Mouse (Mus musculus) intestine, embryonic 14.5 days (tissue): Measurements from ENCODE around the gene Tcp11. TPM values are rescaled to one million over a fixed set of nuclear protein-coding genes. Genes with fewer than 3 reads are reported as not detected.

Source experiments
- ATAC-seq: fragments of 200-750 bp; cut with Nextera tagmentation; replicated peaks from 2 replicates; pipeline ENCODE4 v1.8.0; 2017; ENCODE audit warnings: low read depth, moderate number of reproducible peaks, moderate TSS enrichment, moderate library complexity; ENCODE audit not compliant: low FRiP score, low TSS enrichment
- DNase-seq: peaks from one replicate; pipeline ENCODE4 v3.0.0-alpha.2; 2018; ENCODE audit warnings: low spot score
- H3K27ac ChIP-seq: fragments of 300-500 bp; sonication (generic); 2 replicates; pipeline ENCODE4 v1.5.1; 2014; ENCODE audit warnings: low read depth, mild to moderate bottlenecking, control low read depth
- H3K27me3 ChIP-seq: fragments of 300-500 bp; sonication (generic); replicated peaks from 2 replicates; pipeline ENCODE4 v1.6.1; 2014; ENCODE audit warnings: low read length, control low read depth; ENCODE audit not compliant: control insufficient read depth, insufficient read depth
- H3K36me3 ChIP-seq: fragments of 300-500 bp; sonication (generic); 2 replicates; pipeline ENCODE4 v1.6.1; 2014; ENCODE audit warnings: low read length, control low read depth; ENCODE audit not compliant: control insufficient read depth, insufficient read depth
- H3K4me1 ChIP-seq: fragments of 300-500 bp; sonication (generic); replicated peaks from 2 replicates; pipeline ENCODE4 v1.6.1; 2014; ENCODE audit warnings: low read length, control low read depth, mixed read lengths; ENCODE audit not compliant: control insufficient read depth, insufficient read depth
- H3K4me2 ChIP-seq: fragments of 300-500 bp; sonication (generic); 2 replicates; pipeline ENCODE4 v1.6.1; 2014; ENCODE audit warnings: low read length
- H3K4me3 ChIP-seq: fragments of 300-500 bp; sonication (generic); 2 replicates; pipeline ENCODE4 v1.5.1; 2014; ENCODE audit warnings: low read depth, low read length, control low read depth, mixed read lengths
- H3K9ac ChIP-seq: fragments of 300-500 bp; sonication (generic); 2 replicates; pipeline ENCODE4 v1.6.1; 2014; ENCODE audit warnings: mild to moderate bottlenecking, low read length
- H3K9me3 ChIP-seq: fragments of 300-500 bp; sonication (generic); 2 replicates; pipeline ENCODE4 v1.6.1; 2016; ENCODE audit warnings: low read length, control low read depth; ENCODE audit not compliant: control insufficient read depth
- WGBS: fragments of 180-500 bp; shearing (Covaris S2); extraction: QIAGEN DNeasy Blood & Tissue Kit; methylation state at CpG from one replicate; pipeline ENCODE4 v1.1.7; 2014; 5-methylcytosine and 5-hydroxymethylcytosine counted together
- polyA plus RNA-seq: library from polyadenylated mRNA; unstranded; fragments of >200 nt; fragmentation: Nextera tagmentation; extraction: Ambion mirVana; gene quantifications from 2 replicates; pipeline ENCODE4 v1.2.1, GENCODE M21; 2014

The Tcp11 gene
- polyA plus RNA-seq, 1 experiment from 2014 or later = 1.4 TPM

DNA sequence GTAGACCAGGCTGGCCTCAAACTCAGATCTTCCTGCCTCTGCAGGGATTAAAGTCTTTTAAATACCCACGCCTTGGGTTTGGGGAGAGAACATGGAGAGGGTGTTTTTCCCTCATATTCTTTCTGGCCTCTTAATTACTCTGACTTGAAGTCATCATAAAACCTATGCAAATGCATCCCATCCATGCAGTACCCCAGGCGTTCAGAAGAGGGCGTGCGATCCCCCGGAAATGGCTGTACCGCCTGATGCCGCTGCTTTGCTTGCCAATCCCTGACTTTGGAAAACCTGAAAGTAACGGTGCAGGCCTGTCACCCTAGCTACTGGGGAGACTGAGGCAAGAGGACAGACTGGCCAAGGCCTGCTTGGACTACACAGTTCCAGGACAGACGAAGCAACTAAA is 946 bp upstream of the Tcp11 start:
- Histone ChIP-seq H3K4me3 (no peak overlapping the region), H3K4me1 (peaks cover 7% of the 10 kb centered on the region; the same call in 1 of the 2 replicates), H3K9ac (no peak overlapping the region), H3K27ac (no peak overlapping the region), H3K9me3 (no peaks in the 10 kb centered on the region), H3K36me3 (no peaks in the 10 kb centered on the region), H3K27me3 (no peaks in the 10 kb centered on the region), H3K4me2 (no peak overlapping the region)
- DNase-seq (no peak), ATAC-seq (no peak)
- 65% methylated on average over 9 of the region's 9 CpGs for WGBS

DNA sequence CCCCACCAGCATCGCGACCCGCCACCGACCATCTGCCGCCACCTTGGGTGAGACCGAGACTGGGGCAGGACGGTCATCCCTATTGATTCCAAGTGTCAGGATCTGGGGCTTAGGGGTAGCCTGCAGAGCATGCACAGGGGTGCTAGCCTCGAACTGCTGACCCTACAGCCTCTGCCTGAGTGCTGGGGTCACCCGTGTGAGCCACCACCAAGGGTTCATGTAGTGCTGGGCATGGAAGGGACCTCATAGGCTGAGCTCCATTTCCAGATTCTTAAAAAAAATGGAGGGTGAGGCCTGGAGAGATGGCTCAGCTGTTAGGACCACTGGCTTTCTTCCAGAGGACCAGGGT is 352 bp upstream of the Tcp11 start:
- DNase-seq (no peak), ATAC-seq (0 out of 2 replicates have a peak, but pooled peaks have one; percentile 1)
- Histone ChIP-seq H3K36me3 (no peaks in the 10 kb centered on the region), H3K4me2 (peak overlapping the region; percentile 97), H3K9me3 (no peaks in the 10 kb centered on the region), H3K4me1 (peaks cover 7% of the 10 kb centered on the region; the same call in 1 of the 2 replicates), H3K9ac (no peak overlapping the region), H3K4me3 (peak overlapping the region; percentile 52), H3K27ac (no peak overlapping the region), H3K27me3 (no peaks in the 10 kb centered on the region)
- WGBS = 12% methylated on average over 9 of the region's 9 CpGs

DNA sequence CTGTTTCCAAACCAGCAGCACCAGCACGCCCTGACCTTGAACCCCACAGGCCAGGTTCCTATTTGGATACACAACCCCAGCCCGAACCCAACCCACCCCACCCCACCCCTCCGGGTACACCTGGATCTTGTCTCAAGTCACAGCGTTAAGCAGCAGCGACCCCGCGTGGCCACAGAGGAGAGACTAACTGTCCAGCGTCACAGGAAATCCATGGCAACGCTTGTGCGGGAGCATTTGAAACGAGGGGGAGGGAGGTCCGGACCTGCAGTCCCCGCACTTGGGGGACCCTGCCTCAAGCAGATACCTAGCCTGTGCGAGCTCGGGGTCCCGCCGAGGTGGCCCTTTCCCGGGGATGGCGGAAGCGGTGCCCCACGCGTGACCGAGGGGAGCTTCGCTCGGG is 821 bp downstream of the Tcp11 start:
- no peak overlapping the region for H3K27ac ChIP-seq

DNA sequence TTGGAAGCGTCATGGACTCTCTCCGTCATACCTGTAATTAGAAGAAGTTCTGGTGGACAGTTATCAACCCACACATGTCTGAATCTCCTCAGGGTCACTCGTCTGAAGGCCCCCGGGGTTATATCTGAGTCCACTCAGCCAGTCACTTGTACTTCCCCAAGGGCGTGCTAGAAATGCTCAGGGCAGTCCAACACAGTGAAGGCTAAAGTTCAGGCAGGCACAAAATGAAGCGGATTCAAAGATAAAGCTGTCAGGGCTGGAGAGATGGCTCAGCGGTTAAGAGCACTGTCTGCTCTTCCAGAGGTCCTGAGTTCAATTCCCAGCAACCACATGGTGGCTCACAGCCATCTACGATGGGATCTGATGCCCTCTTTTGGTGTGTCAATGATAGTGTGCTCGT is 2.4 kb downstream of the Tcp11 start:
- WGBS = 81% methylated on average over 9 of the region's 9 CpGs

More for the DNA sequence above, 821 bp downstream of the Tcp11 start:
- Histone ChIP-seq H3K4me3 (peak overlapping the region; percentile 52), H3K4me2 (peak overlapping the region; percentile 97), H3K9ac (peak overlapping the region; percentile 49), H3K9me3 (no peaks in the 10 kb centered on the region), H3K36me3 (no peaks in the 10 kb centered on the region), H3K27me3 (no peaks in the 10 kb centered on the region), H3K4me1 (peaks cover 6% of the 10 kb centered on the region; the same call in 1 of the 2 replicates)
- ATAC-seq = peak; percentile 56
- peak; percentile 96 for DNase-seq
- under 1% methylated on average over 25 of the region's 25 CpGs for WGBS

DNA sequence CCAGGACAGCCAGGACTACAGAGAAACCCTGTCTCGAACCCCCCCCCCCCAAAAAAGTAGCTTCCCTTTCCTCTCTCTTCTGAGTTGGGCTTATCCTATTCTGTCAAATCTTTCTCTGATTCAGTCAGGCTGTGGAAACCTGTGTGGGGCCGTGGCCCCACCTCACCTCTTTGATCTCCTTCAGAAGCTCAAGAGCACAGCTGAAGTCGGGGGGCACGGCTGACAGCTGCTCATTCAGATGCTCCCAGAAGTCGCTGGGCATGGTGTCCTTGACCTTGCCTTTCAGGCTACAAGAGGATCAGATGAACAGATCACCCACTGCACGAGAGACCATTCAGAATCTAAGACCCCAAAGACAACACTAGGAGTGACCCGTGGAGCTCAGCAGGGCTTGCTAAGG is 6.0 kb downstream of the Tcp11 start:
- ATAC-seq (no peak), DNase-seq (no peak)
- Histone ChIP-seq H3K4me2 (no peak overlapping the region), H3K4me3 (no peak overlapping the region), H3K27ac (no peak overlapping the region), H3K9ac (no peak overlapping the region), H3K4me1 (no peaks in the 10 kb centered on the region), H3K36me3 (no peaks in the 10 kb centered on the region), H3K27me3 (no peaks in the 10 kb centered on the region), H3K9me3 (no peaks in the 10 kb centered on the region)
- WGBS = 63% methylated on average over 7 of the region's 7 CpGs

More for the DNA sequence above, 2.4 kb downstream of the Tcp11 start:
- Histone ChIP-seq H3K27ac (no peak overlapping the region), H3K9ac (no peak overlapping the region), H3K4me2 (no peak overlapping the region), H3K27me3 (no peaks in the 10 kb centered on the region), H3K4me3 (no peak overlapping the region), H3K4me1 (no peaks in the 10 kb centered on the region; the same call in 1 of the 2 replicates), H3K9me3 (no peaks in the 10 kb centered on the region), H3K36me3 (no peaks in the 10 kb centered on the region)
- ATAC-seq (no peak), DNase-seq (no peak)

DNA sequence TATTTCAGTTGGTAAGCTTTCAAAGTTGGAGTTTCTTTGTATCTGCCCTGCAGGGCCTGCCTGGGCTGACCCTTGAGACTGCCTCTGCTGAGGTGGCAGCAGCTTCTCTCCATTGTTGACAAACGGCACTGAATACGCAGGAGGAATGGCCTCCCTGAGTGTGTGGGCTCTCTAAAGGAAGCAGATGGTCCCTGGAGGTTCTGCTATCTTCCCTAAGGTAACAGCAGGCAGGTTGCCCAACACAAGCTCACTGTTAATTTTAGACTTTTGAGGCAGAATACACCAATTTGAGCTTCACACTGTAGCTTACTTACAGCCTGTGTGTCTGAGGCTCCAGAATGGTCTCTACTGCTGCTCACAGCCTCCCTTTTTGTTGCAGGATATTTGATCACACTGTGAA is 7.7 kb downstream of the Tcp11 start:
- H3K27me3 ChIP-seq = no peaks in the 10 kb centered on the region
- DNase-seq = no peak
- no peak overlapping the region for H3K4me3 ChIP-seq
- H3K9me3 ChIP-seq = no peaks in the 10 kb centered on the region
- H3K9ac ChIP-seq = no peak overlapping the region
- H3K4me2 ChIP-seq = no peak overlapping the region
- no peak overlapping the region for H3K27ac ChIP-seq
- H3K4me1 ChIP-seq = no peaks in the 10 kb centered on the region
- no peak for ATAC-seq
- no peaks in the 10 kb centered on the region for H3K36me3 ChIP-seq
- 76% methylated on average over 2 of the region's 2 CpGs for WGBS

DNA sequence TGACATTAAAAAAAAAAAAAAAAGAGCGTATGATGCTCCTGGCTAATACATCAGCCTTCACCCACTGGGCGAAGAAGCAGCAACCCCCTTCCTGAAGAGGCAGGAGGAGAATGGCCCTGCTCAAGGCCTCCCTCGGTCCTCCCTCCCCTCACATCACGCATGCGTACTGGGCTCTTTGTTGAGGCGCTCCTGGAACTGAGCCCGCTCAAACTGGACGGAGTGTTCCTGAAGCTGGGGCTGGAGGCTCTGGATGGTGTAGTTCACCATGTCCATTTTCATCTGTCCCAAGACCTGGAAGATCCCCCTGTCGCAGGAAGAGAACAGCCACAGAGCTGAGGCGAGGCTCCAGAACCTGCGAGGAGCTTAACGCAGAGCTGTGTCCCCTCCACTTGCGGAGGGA is 10.2 kb downstream of the Tcp11 start:
- H3K4me3 ChIP-seq = no peak overlapping the region
- no peaks in the 10 kb centered on the region for H3K4me1 ChIP-seq
- no peaks in the 10 kb centered on the region for H3K9me3 ChIP-seq
- ATAC-seq (no peak), DNase-seq (no peak)
- no peaks in the 10 kb centered on the region for H3K36me3 ChIP-seq
- no peak overlapping the region for H3K27ac ChIP-seq
- H3K4me2 ChIP-seq = no peak overlapping the region
- WGBS = 83% methylated on average over 13 of the region's 13 CpGs
- H3K27me3 ChIP-seq = no peaks in the 10 kb centered on the region
- no peak overlapping the region for H3K9ac ChIP-seq

DNA sequence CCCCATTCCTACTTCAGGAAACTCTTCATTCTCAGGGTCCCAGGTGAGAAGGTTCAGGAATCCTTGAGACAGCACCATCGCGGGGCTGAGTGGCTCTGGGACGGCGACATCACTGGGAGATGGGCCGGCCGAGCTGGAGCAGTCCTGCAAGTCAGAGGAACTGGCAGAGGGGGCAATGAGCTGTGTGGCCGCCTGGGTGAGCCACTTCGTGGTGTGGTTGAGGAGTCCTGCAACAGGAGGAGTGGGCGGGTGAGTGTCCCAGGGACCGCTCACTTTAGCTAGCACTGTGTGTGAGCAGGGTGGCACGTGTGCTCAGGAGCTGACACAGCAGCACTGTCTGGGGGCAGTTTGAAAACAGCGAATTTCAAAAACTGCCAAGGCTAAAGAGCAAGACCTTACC is 11.0 kb downstream of the Tcp11 start:
- Histone ChIP-seq H3K4me1 (no peaks in the 10 kb centered on the region), H3K36me3 (no peaks in the 10 kb centered on the region), H3K9me3 (no peaks in the 10 kb centered on the region), H3K4me2 (no peak overlapping the region), H3K9ac (no peak overlapping the region), H3K4me3 (no peak overlapping the region), H3K27ac (no peak overlapping the region), H3K27me3 (no peaks in the 10 kb centered on the region)
- ATAC-seq (no peak), DNase-seq (no peak)
- 20% methylated on average over 12 of the region's 12 CpGs for WGBS

DNA sequence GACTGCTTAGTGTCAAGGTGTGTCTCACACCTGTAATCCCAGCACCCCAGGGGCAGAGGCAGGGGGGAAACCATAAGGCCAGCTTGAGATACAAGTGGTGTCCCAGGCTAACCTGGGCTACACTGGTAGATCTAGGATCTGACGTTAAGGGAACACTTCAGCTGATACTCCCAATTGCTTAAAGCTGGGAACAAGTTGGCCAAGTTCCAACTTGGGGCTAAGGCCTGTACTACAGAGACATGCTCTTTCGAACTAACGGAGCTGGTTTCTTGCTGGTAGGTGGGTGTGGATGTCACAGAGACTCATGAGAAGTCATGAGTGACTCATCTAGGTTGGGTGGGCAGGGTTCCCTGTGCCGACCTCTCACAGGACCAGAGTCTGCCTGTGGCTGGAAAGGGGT is 13.1 kb downstream of the Tcp11 start:
- no peak for DNase-seq
- ATAC-seq = no peak
- Histone ChIP-seq H3K4me1 (no peaks in the 10 kb centered on the region), H3K9ac (no peak overlapping the region), H3K4me3 (no peak overlapping the region), H3K4me2 (no peak overlapping the region), H3K36me3 (no peaks in the 10 kb centered on the region), H3K27ac (no peak overlapping the region), H3K27me3 (no peaks in the 10 kb centered on the region), H3K9me3 (no peaks in the 10 kb centered on the region)
- WGBS = 75% methylated on average over 4 of the region's 4 CpGs
